Comparison of ENCODE assay signal across 8 mouse cellular contexts in the genomic region with DNA sequence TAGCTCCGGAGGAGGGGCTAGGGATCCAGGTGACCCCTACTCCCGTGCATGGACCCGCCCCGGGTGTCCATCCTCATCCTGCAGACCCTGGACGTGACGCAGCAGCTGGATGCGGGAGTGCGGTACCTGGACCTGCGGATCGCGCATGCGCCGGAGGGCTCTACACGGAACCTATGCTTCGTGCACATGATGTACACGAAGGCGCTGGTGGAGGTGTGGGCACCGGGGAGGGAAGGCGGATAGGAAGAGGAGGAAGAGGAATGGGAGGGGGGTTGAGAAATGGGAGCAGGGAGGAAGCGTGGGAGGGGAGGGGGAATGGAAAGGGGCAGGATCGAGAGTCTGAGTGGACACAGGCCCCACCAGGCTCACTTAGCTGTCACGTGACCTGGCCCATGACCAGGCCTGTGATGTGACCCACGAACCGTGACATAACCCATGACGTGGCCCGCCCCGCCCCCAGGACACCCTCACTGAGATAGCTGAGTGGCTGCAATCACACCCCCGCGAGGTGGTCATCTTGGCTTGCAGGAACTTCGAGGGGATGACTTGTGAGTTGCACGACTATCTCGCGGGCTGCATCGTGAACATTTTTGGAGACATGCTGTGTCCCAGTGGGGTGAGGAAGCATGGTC. TPM values are rescaled to one million over a fixed set of nuclear protein-coding genes. Genes with fewer than 3 reads are reported as not detected.
DNase-seq lines count a peak whose midpoint lies in the region; ATAC-seq and TF ChIP-seq lines count a peak whose summit lies in the region.

No protein-coding gene starts in this region.

- peak overlapping the region; percentile 57 for H3K4me2 ChIP-seq in lung, postnatal 0 days (replicated peaks; ENCODE audit: low read depth, low read length)

- H3K27me3 ChIP-seq in C2C12 (ENCODE audit: control insufficient read depth, insufficient read depth, insufficient read length), result no peaks in the 10 kb centered on the region
- peaks cover 20% of the 10 kb centered on the region for H3K27me3 ChIP-seq in hindbrain, embryonic 10.5 days (ENCODE audit: insufficient read depth, poor library complexity, severe bottlenecking)
- H3K27me3 ChIP-seq in lung, postnatal 0 days (replicated peaks; ENCODE audit: insufficient read depth, low read length), result no peaks in the 10 kb centered on the region

- H3K36me3 ChIP-seq in C2C12 (ENCODE audit: control insufficient read depth, insufficient read depth), result peaks cover 36% of the 10 kb centered on the region
- peaks cover 48% of the 10 kb centered on the region for H3K36me3 ChIP-seq in hindbrain, embryonic 10.5 days
- peaks cover 20% of the 10 kb centered on the region for H3K36me3 ChIP-seq in lung, postnatal 0 days (ENCODE audit: insufficient read depth, low read length)

- 22% methylated on average over 34 of the region's 34 CpGs for WGBS in hindbrain, embryonic 10.5 days
- 11% methylated on average over 34 of the region's 34 CpGs for WGBS in lung, postnatal 0 days

- H3K4me1 ChIP-seq in hindbrain, embryonic 10.5 days (replicated peaks), result peaks cover 44% of the 10 kb centered on the region
- peaks cover 14% of the 10 kb centered on the region for H3K4me1 ChIP-seq in lung, postnatal 0 days (ENCODE audit: insufficient read depth, low read depth, low read length)

- TF ChIP-seq CTCF in C2C12 (IDR thresholded peaks at IDR 0.05; ENCODE audit: control insufficient read depth, insufficient read depth, insufficient read length), result no peak
- no peak for TF ChIP-seq CTCF in lung, postnatal 0 days (IDR thresholded peaks at IDR 0.05)

- no peak overlapping the region for H3K4me3 ChIP-seq in C2C12 (ENCODE audit: insufficient read depth, poor library complexity, severe bottlenecking)
- peak overlapping the region; percentile 47 for H3K4me3 ChIP-seq in hindbrain, embryonic 10.5 days
- H3K4me3 ChIP-seq in lung, postnatal 0 days (ENCODE audit: low read depth, low read length), result peak overlapping the region; percentile 28

- H3K79me3 ChIP-seq in C2C12 (ENCODE audit: low read depth), result peaks cover 16% of the 10 kb centered on the region

- ATAC-seq in lung, postnatal 0 days, result 0 out of 2 replicates have a peak, but pooled peaks have one; percentile 12

- peaks cover 27% of the 10 kb centered on the region for H3K79me2 ChIP-seq in C2C12 (ENCODE audit: control insufficient read depth, insufficient read depth)

- no peak overlapping the region for H3K9ac ChIP-seq in lung, postnatal 0 days (replicated peaks; ENCODE audit: low read depth)

- peaks cover 2% of the 10 kb centered on the region; the same call in 1 of the 2 replicates for H3K9me3 ChIP-seq in hindbrain, embryonic 10.5 days
- no peaks in the 10 kb centered on the region for H3K9me3 ChIP-seq in lung, postnatal 0 days (ENCODE audit: low read length)

- peak overlapping the region; percentile 53; the same call in 1 of the 2 replicates for H3K27ac ChIP-seq in hindbrain, embryonic 10.5 days
- no peak overlapping the region for H3K27ac ChIP-seq in lung, postnatal 0 days (ENCODE audit: low read length)

- no peak overlapping the region for H3ac ChIP-seq in C2C12 (ENCODE audit: control insufficient read depth, insufficient read length, low read depth)

- TF ChIP-seq EP300 in lung, postnatal 0 days (IDR thresholded peaks at IDR 0.05), result no peak

- peak; percentile 49 for DNase-seq in R1 (ENCODE audit: low read depth, low spot score)
- DNase-seq in embryo, embryonic 9.5 days (ENCODE audit: extremely low spot score), result peak; percentile 48
- no peak for DNase-seq in hindbrain, embryonic 10.5 days (ENCODE audit: low spot score)
- DNase-seq in layer of hippocampus, adult 9-11 months, result peak; percentile 74
- no peak for DNase-seq in lung, postnatal 0 days (ENCODE audit: low spot score)
- peak; percentile 83 for DNase-seq in right cerebral cortex, adult 18-20 months
- DNase-seq in yolk sac, embryonic 10.5 days (ENCODE audit: low spot score), result no peak

TF ChIP-seq in C2C12, 6 proteins besides CTCF, POLR2A, EP300 and RAD21:
- TF ChIP-seq MYOG (IDR thresholded peaks at IDR 0.05; ENCODE audit: control insufficient read depth, extremely low read depth, insufficient read length) (no peak), MAX (IDR thresholded peaks at IDR 0.05) (no peak), USF1 (IDR thresholded peaks at IDR 0.05; ENCODE audit: low read depth) (peak; percentile 17), CEBPB (IDR thresholded peaks at IDR 0.05; ENCODE audit: low read depth) (no peak)

RNA-seq across cellular contexts. Expression of gene Plcxd1, which starts 2.1 kb away (rescaled TPM):
- 0.78 TPM for polyA plus RNA-seq in C2C12 (2012; fragmentation: generic; extraction: Trizol)
- 1.3 and 1.6 TPM in 2 replicates for polyA plus RNA-seq in hindbrain, embryonic 10.5 days (2016; fragmentation: Nextera tagmentation; extraction: Ambion mirVana)
- 1.1 TPM in 2 replicates for polyA plus RNA-seq in lung, postnatal 0 days (2015; fragmentation: Nextera tagmentation; extraction: Ambion mirVana)

RNA-seq across cellular contexts. Expression of gene Gtpbp6, which starts 6.2 kb away (rescaled TPM):
- 56.7 TPM for polyA plus RNA-seq in C2C12 (2012; fragmentation: generic; extraction: Trizol)
- polyA plus RNA-seq in hindbrain, embryonic 10.5 days (2016; fragmentation: Nextera tagmentation; extraction: Ambion mirVana), result 37.3 and 37.7 TPM in 2 replicates
- 26.3 and 30.9 TPM in 2 replicates for polyA plus RNA-seq in lung, postnatal 0 days (2015; fragmentation: Nextera tagmentation; extraction: Ambion mirVana)

RNA-seq across cellular contexts. Expression of gene Gm35315, which starts 7.6 kb away (rescaled TPM):
- polyA plus RNA-seq in C2C12 (2012; fragmentation: generic; extraction: Trizol), result 0.14 TPM
- 1.2 and 1.4 TPM in 2 replicates for polyA plus RNA-seq in hindbrain, embryonic 10.5 days (2016; fragmentation: Nextera tagmentation; extraction: Ambion mirVana)
- 0.23 and 0.26 TPM in 2 replicates for polyA plus RNA-seq in lung, postnatal 0 days (2015; fragmentation: Nextera tagmentation; extraction: Ambion mirVana)

RNA-seq across cellular contexts. Expression of gene Zfp605, which starts 8.1 kb away (rescaled TPM):
- polyA plus RNA-seq in C2C12 (2012; fragmentation: generic; extraction: Trizol), result 2.2 TPM
- polyA plus RNA-seq in hindbrain, embryonic 10.5 days (2016; fragmentation: Nextera tagmentation; extraction: Ambion mirVana), result 5.8 and 6.1 TPM in 2 replicates
- 2.6 and 3.0 TPM in 2 replicates for polyA plus RNA-seq in lung, postnatal 0 days (2015; fragmentation: Nextera tagmentation; extraction: Ambion mirVana)

RNA-seq across cellular contexts. Expression of gene Gm17655, which starts 29.5 kb away (rescaled TPM):
- polyA plus RNA-seq in C2C12 (2012; fragmentation: generic; extraction: Trizol), result 0.09 TPM
- polyA plus RNA-seq in hindbrain, embryonic 10.5 days (2016; fragmentation: Nextera tagmentation; extraction: Ambion mirVana), result 4.2 and 5.9 TPM in 2 replicates
- polyA plus RNA-seq in lung, postnatal 0 days (2015; fragmentation: Nextera tagmentation; extraction: Ambion mirVana), result 1.6 and 2.0 TPM in 2 replicates

Comparison
In these comparisons a context has a peak if more than half of its experiments do, and no peak if none do; other contexts are left out.
1. DNase-seq: peak in R1 (single experiment), embryo, embryonic 9.5 days (single experiment), layer of hippocampus, adult 9-11 months (single experiment) and right cerebral cortex, adult 18-20 months (single experiment); none in hindbrain, embryonic 10.5 days (single experiment), lung, postnatal 0 days (single experiment) and yolk sac, embryonic 10.5 days (single experiment).